Mouse (Mus musculus): ENCODE results near the gene Foxd1. TPM values are rescaled to one million over a fixed set of nuclear protein-coding genes. Genes with fewer than 3 reads are reported as not detected.

The Foxd1 gene
- total RNA-seq, 2 experiments from 2014 or later = 0.69 to 1.2 TPM

DNA sequence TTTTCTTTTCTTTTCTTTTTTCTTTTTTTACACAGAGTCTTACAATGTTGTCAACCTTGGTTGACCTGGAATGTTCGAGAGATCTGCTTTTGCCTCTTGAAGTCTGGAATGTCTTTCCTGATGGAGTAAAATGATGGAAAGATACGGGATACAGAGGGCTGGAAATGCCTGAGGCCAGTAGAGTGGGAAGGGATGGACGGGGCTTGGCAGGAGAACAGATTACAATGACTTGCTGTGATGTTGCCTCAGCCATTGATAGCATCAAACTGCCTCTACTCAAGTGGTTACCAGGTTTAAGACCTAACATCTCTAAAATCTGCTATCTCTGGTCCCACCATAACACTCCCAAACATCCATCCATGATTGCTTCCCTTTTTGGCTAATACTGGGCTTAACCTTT lies 20.9 kb downstream of the Foxd1 start:
- DNase-seq (ENCODE audit: low spot score in 2 of 2) = no peak
- TF ChIP-seq CTCF (conservative IDR thresholded peaks at IDR 0.05) = no peak
- H3K4me3 ChIP-seq = no peak overlapping the region
- H3K27ac ChIP-seq = no peak overlapping the region

- Histone ChIP-seq H3K27ac (no peak overlapping the region), H3K4me3 (no peak overlapping the region)
- no peak for TF ChIP-seq CTCF (conservative IDR thresholded peaks at IDR 0.05)
- DNase-seq (ENCODE audit: low spot score in 2 of 2) = no peak
Measured at GRCm38 (mm10) chr13:98377746-98378145, 23.7 kb downstream of the Foxd1 start.

DNA sequence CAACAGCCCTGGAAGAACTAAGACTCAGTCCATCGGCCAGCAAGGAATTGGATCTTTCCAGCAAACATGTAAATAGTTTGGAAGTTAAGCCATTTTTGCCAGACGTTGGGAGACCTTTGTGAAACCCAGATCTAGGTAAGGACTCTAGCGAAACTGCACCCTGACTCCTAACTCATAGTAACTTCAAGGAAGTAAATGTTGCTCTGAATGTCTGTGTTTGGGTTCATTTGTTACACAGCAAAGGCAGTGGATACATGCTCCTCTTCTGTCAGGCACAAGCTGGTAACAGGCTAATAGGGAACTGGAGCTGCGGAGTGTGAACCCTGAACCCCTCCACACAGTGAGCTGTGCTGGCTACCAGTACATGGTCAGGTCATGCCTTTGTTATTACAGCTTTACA lies 28.7 kb downstream of the Foxd1 start:
- DNase-seq (ENCODE audit: low spot score in 2 of 2) = no peak
- Histone ChIP-seq H3K4me3 (no peak overlapping the region), H3K27ac (no peak overlapping the region)
- no peak for TF ChIP-seq CTCF (conservative IDR thresholded peaks at IDR 0.05)

GRCm38 (mm10) chr13:98383911-98384498 lies 30.0 kb downstream of the Foxd1 start:
- Histone ChIP-seq H3K27ac (no peak overlapping the region), H3K4me3 (no peak overlapping the region)
- no peak for DNase-seq (ENCODE audit: low spot score in 2 of 2)
- TF ChIP-seq CTCF (conservative IDR thresholded peaks at IDR 0.05) = no peak

DNA sequence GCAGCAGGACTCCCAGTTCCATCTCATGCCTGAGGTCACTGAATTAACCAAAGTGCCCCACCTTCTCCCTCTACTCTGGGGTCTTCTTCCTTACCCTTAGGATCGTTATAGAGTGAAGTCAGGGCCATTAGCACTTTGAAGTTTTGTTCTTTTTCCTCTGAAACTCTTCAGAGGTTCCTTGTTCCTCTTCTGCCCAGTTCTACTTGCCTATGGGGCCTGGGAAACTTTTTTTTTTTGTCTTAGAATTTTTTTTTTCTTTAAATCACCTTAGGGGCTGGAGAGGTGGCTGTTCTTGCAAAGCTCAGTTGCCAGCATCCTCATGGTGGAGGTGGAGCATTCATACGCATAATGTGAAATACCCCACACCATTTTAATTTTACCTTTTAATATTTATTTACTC lies 31.8 kb downstream of the Foxd1 start:
- TF ChIP-seq CTCF (conservative IDR thresholded peaks at IDR 0.05) = no peak
- no peak overlapping the region for H3K4me3 ChIP-seq
- H3K27ac ChIP-seq = no peak overlapping the region
- no peak for DNase-seq (ENCODE audit: low spot score in 2 of 2)

GRCm38 (mm10) chr13:98389092-98389491 lies 35.0 kb downstream of the Foxd1 start:
- Histone ChIP-seq H3K4me3 (no peak overlapping the region), H3K27ac (no peak overlapping the region)
- DNase-seq (ENCODE audit: low spot score in 2 of 2) = no peak
- no peak for TF ChIP-seq CTCF (conservative IDR thresholded peaks at IDR 0.05)

DNA sequence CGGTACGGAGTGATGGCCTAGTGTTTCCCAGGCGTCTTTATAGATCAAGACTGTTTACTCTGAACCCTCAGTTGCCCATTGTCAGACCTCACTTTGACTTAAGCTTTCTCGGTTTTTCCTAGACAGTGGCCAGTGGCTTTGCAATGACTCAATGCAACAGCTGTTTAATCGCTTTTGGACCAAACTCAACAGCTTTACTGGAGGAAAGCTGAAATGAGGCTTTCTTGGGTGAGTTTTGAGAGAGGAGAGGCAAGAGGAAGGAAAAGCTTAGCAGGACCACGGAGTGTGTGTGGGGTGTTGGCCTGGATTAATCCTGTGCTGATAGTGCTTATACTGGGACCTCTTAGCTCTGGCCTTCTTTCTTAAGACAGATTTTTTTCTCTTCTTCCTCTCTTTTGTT lies 36.3 kb downstream of the Foxd1 start:
- no peak overlapping the region for H3K4me3 ChIP-seq

DNA sequence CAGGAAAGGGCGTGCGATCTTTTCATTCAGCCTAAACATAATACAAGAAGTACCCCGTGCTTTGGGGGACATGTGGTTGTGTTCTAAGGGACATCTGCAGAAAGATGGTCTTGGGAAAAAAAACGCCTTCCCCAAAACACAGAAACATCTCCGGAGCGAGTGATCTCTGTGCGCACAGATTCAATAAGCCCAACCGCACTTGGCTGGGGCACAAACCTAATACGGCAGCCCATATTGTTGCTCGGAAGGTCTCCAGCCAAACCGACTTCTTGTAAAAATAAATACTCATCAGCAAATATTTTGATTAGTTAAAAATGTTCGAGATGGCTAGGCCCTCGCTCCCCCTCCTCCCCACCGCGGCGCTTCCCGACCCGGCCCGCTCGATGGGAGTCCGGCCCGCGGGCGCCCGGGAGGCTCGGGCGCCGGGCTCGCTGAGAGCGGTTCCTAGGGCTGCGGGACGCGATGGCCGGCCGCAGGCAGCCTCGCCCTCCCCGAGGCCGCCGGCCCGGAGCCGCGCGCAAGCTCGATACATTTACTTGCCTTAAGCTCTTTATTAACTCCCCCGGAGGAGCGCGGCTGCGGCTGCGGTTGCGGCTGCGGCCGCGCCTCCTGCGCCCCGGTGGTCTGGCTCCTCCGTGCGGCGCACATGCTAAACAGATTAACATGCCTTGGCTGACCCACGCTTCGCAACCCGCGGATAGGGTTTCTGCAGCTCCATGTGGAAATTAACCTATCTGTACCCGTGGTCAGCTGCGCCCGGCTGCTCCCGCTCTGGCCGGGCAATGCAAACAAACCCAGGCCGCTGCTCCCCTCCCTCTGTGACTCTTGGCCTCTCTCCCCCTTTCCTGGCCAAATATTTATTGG lies 37.0 kb downstream of the Foxd1 start:
- 0 out of 2 replicates have a peak, but pooled peaks have one; percentile 7 for TF ChIP-seq CTCF (conservative IDR thresholded peaks at IDR 0.05)
- Histone ChIP-seq H3K27ac (peak overlapping the region; percentile 67), H3K4me3 (peak overlapping the region; percentile 49)
- no peak for DNase-seq (ENCODE audit: low spot score in 2 of 2)

More for the DNA sequence above, 36.3 kb downstream of the Foxd1 start:
- no peak overlapping the region for H3K27ac ChIP-seq
- no peak for DNase-seq (ENCODE audit: low spot score in 2 of 2)
- no peak for TF ChIP-seq CTCF (conservative IDR thresholded peaks at IDR 0.05)

DNA sequence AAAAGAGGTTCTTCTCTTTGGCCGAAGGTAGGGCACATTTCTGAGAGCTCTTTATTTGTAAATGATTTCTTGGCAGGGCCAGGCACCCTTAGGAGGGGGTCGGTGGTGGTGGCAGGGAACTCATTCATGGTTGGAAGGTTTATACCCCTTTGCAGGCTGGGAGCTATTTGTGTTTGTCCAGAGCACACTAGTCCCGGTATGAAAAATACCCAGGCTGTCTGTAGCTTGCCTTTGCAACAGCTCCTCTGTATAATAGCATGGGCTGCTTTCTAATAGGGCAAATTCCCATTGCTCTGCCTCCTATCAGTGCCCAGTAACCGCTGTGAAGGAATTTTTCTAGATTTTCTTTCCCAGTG lies 37.6 kb downstream of the Foxd1 start:
- TF ChIP-seq CTCF (conservative IDR thresholded peaks at IDR 0.05) = no peak
- no peak for DNase-seq (ENCODE audit: low spot score in 2 of 2)
- peak overlapping the region; percentile 49 for H3K4me3 ChIP-seq
- peak overlapping the region; percentile 67 for H3K27ac ChIP-seq

GRCm38 (mm10) chr13:98392031-98392430 lies 38.0 kb downstream of the Foxd1 start:
- Histone ChIP-seq H3K4me3 (no peak overlapping the region), H3K27ac (peak overlapping the region; percentile 73; the same call in 1 of the 2 replicates)
- TF ChIP-seq CTCF (conservative IDR thresholded peaks at IDR 0.05) = no peak
- DNase-seq (ENCODE audit: low spot score in 2 of 2) = no peak

- no peak for TF ChIP-seq CTCF (conservative IDR thresholded peaks at IDR 0.05)
- peak; percentile 26 to 52 for DNase-seq (ENCODE audit: low spot score in 2 of 2)
- Histone ChIP-seq H3K27ac (peak overlapping the region; percentile 73), H3K4me3 (no peak overlapping the region)
Measured at GRCm38 (mm10) chr13:98393356-98394070, 39.5 kb downstream of the Foxd1 start.

Other genes starting within 250 kb of the Foxd1 start
- 100 to 1,000 TPM; 103 to 110 TPM for gene Arhgef28, start 147.8 kb upstream of the Foxd1 start, total RNA-seq (2021)
- gene Utp15, start 91.2 kb upstream of the Foxd1 start, total RNA-seq (2021) = 10 to 100 TPM; 21.5 to 22.5 TPM
- gene Ankra2, start 91.2 kb upstream of the Foxd1 start, total RNA-seq (2021) = 10 to 100 TPM; 50.0 to 50.4 TPM
- gene Gm21976, start 74.4 kb upstream of the Foxd1 start, total RNA-seq (2021) = not detected
- gene Btf3, start 37.2 kb upstream of the Foxd1 start, total RNA-seq (2021) = 100 to 1,000 TPM; 198 TPM
- not detected for gene Gm10320, start 137.8 kb downstream of the Foxd1 start, total RNA-seq (2021)

All from layer of hippocampus, adult 2 months (tissue).